Mouse (Mus musculus) cerebellum, adult 2 months (tissue): ENCODE measurements around the gene Dynlt1a. TPM values are rescaled to one million over a fixed set of nuclear protein-coding genes. Genes with fewer than 3 reads are reported as not detected.
A peak's percentile ranks its signal among the peaks of the same experiment; 100 is the strongest.
"Not testable (repeated sequence)": the region's sequence is repeated elsewhere in the genome, so short reads cannot be mapped to it uniquely, and the experiment has no call there.

Experiments
- DNase-seq, 2 experiments: peaks; one replicate each; pipeline ENCODE4 v3.0.0; 2021
- H3K27ac ChIP-seq: fragments of 200-500 bp; 2 replicates; pipeline ENCODE4 v1.5.1; 2012; ENCODE audit warnings: low read length, control low read depth, inconsistent platforms; ENCODE audit not compliant: insufficient read depth
- H3K27me3 ChIP-seq: fragments of 200-500 bp; 2 replicates; pipeline ENCODE4 v1.6.1; 2012; ENCODE audit warnings: inconsistent platforms, mild to moderate bottlenecking, low read length, moderate library complexity; ENCODE audit not compliant: control insufficient read depth, insufficient read depth
- H3K4me1 ChIP-seq: fragments of 200-500 bp; 2 replicates; pipeline ENCODE4 v1.6.1; 2011; ENCODE audit warnings: low read length; ENCODE audit not compliant: control insufficient read depth, insufficient read depth
- H3K4me3 ChIP-seq: fragments of 200-500 bp; replicated peaks from 2 replicates; pipeline ENCODE3; 2011; ENCODE audit warnings: mild to moderate bottlenecking, low read depth, low read length, control low read depth; ENCODE audit not compliant: insufficient read depth
- WGBS: fragments of 180-500 bp; shearing (Covaris S2); methylation state at CpG from one replicate; pipeline ENCODE4 v1.1.7; 2018; 5-methylcytosine and 5-hydroxymethylcytosine counted together
- polyA plus RNA-seq: library from polyadenylated mRNA; depleted of rRNA; stranded (reverse); fragments of >200 nt; gene quantifications from 2 replicates; pipeline ENCODE4 v1.2.3, GENCODE M21; 2012

Dynlt1a gene
- polyA plus RNA-seq, 1 experiment: 18.7 TPM

GRCm38 (mm10) chr17:6312755-6313154, 4.5 kb downstream of the Dynlt1a start:
- H3K27me3 ChIP-seq, DNase-seq, H3K27ac ChIP-seq, H3K4me1 ChIP-seq, H3K4me3 ChIP-seq: not testable (repeated sequence)
- 51% methylated on average over 3 of the region's 3 CpGs for WGBS

- not testable (repeated sequence) for H3K4me1 ChIP-seq, DNase-seq
These were observed 5.6 kb downstream of the Dynlt1a start for GRCm38 (mm10) chr17:6311716-6312115.

GRCm38 (mm10) chr17:6306503-6306902, 10.8 kb downstream of the Dynlt1a start:
- not testable (repeated sequence) for H3K27ac ChIP-seq, H3K4me3 ChIP-seq, H3K27me3 ChIP-seq, H3K4me1 ChIP-seq
- WGBS: 84% methylated on average over 12 of the region's 13 CpGs
- DNase-seq: peak in 1 of 2 experiments; percentile 14

More at GRCm38 (mm10) chr17:6311716-6312115, 5.6 kb downstream of the Dynlt1a start:
- not testable (repeated sequence) for H3K27ac ChIP-seq, H3K4me3 ChIP-seq, H3K27me3 ChIP-seq
- 92% methylated on average over 7 of the region's 7 CpGs for WGBS

GRCm38 (mm10) chr17:6305656-6306270, 11.5 kb downstream of the Dynlt1a start:
- not testable (repeated sequence) for H3K27ac ChIP-seq, H3K4me3 ChIP-seq, H3K27me3 ChIP-seq, H3K4me1 ChIP-seq
- WGBS: 35% methylated on average over 12 of the region's 12 CpGs
- DNase-seq: peak; percentile 20 to 31

- 0 out of 2 replicates have a peak overlapping the region, but pooled peaks have one; percentile 30 for H3K27ac ChIP-seq
- peak in 1 of 2 experiments; percentile 28 for DNase-seq
- WGBS: 70% methylated on average over 5 of the region's 6 CpGs
- not testable (repeated sequence) for H3K4me1 ChIP-seq, H3K27me3 ChIP-seq, H3K4me3 ChIP-seq
These were observed 12.4 kb downstream of the Dynlt1a start for GRCm38 (mm10) chr17:6304891-6305290.

GRCm38 (mm10) chr17:6300190-6300863, 17.0 kb downstream of the Dynlt1a start:
- WGBS: 69% methylated on average over 9 of the region's 12 CpGs

GRCm38 (mm10) chr17:6297060-6297795, 20.1 kb downstream of the Dynlt1a start:
- H3K27me3 ChIP-seq, H3K4me3 ChIP-seq, H3K4me1 ChIP-seq: not testable (repeated sequence)
- peak; percentile 63 to 70 for DNase-seq
- WGBS: 20% methylated on average over 9 of the region's 15 CpGs
- peak overlapping the region; percentile 80 for H3K27ac ChIP-seq

More at GRCm38 (mm10) chr17:6300190-6300863, 17.0 kb downstream of the Dynlt1a start:
- H3K27me3 ChIP-seq, H3K4me3 ChIP-seq, H3K4me1 ChIP-seq, H3K27ac ChIP-seq: not testable (repeated sequence)
- peak; percentile 19 to 28 for DNase-seq

- H3K27ac ChIP-seq, H3K4me3 ChIP-seq, DNase-seq, H3K4me1 ChIP-seq, H3K27me3 ChIP-seq: not testable (repeated sequence)
- 100% methylated on average over 1 of the region's 5 CpGs for WGBS
These were observed 23.4 kb downstream of the Dynlt1a start for GRCm38 (mm10) chr17:6293882-6294281.

- not testable (repeated sequence) for H3K27ac ChIP-seq, H3K4me3 ChIP-seq, DNase-seq, H3K4me1 ChIP-seq, H3K27me3 ChIP-seq
- 94% methylated on average over 12 of the region's 12 CpGs for WGBS
These were observed 28.3 kb downstream of the Dynlt1a start for GRCm38 (mm10) chr17:6289045-6289444.

GRCm38 (mm10) chr17:6286169-6286568, 31.1 kb downstream of the Dynlt1a start:
- H3K4me3 ChIP-seq, DNase-seq, H3K27me3 ChIP-seq, H3K4me1 ChIP-seq, H3K27ac ChIP-seq: not testable (repeated sequence)
- 93% methylated on average over 5 of the region's 5 CpGs for WGBS

- WGBS: 84% methylated on average over 8 of the region's 10 CpGs
These were observed 34.2 kb downstream of the Dynlt1a start for GRCm38 (mm10) chr17:6283137-6283536.

GRCm38 (mm10) chr17:6280513-6280912, 36.8 kb downstream of the Dynlt1a start:
- not testable (repeated sequence) for H3K27me3 ChIP-seq, H3K27ac ChIP-seq, H3K4me3 ChIP-seq, DNase-seq, H3K4me1 ChIP-seq
- WGBS: 91% methylated on average over 17 of the region's 19 CpGs

More at GRCm38 (mm10) chr17:6283137-6283536, 34.2 kb downstream of the Dynlt1a start:
- not testable (repeated sequence) for DNase-seq, H3K4me3 ChIP-seq, H3K27ac ChIP-seq, H3K4me1 ChIP-seq, H3K27me3 ChIP-seq
